Mouse (Mus musculus) T-helper 2 cell (primary cell): ENCODE data around the gene Sft2d2.

Experiments
- in situ Hi-C: fragments of 300-600 bp; cut with MboI, MseI; formaldehyde crosslinking; loops from one replicate; pipeline ENCODE4 v1.15.1; 2025; ENCODE audit warnings: high pct_unique_total_duplicates

The Sft2d2 gene

GRCm38 (mm10) chr1:165140227-165140626, 54.0 kb downstream of the Sft2d2 start:
- in situ Hi-C loops: no loop called here

- in situ Hi-C loops: no loop called here
These were observed 60.4 kb downstream of the Sft2d2 start for GRCm38 (mm10) chr1:165133858-165134257.

DNA sequence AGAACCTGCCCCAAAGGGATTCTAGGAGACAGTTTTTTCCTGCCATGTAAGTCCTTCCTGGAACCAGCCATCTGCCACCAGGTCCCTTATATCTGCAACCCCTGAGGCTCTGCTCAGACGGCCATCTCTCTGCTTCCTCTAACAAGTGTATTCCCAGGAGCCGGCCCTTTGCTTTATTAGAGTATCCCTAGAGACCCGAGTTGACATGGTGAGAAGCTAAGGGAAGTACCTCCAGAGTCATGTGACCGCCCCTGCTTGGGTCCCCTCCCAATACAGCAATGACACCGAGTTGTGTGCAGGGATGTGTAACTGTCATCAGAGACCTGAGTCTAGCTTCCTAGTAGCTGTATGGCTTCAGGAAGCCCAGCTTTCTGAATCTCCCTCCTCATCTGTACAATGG, 61.0 kb downstream of the Sft2d2 start:
- in situ Hi-C loops: no loop called here

- in situ Hi-C loops: no loop called here
These were observed 61.9 kb downstream of the Sft2d2 start for GRCm38 (mm10) chr1:165132187-165132877.

DNA sequence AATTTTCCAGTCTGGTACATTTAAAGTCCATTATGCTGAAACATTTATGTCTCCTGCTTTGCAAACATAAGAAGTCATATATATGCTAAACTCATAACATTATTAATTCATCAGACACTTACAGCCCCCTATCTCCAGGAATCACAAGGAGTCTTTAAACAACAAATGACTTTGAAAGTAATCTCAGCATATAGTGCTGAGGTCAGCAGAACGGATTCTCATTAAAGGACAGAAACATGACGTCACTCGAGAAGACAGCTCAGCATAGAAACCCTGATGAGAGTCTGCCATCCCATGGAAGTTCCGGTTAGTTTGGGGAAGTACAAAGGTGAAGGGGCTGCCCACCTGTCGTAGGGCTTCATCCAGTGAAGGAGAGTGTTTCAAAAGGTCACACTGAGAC, 64.7 kb downstream of the Sft2d2 start:
- in situ Hi-C loops: loop anchor here (5.0 kb wide), 1 partner anchor 257 kb away; no protein-coding TSS in a partner anchor
